Mouse (Mus musculus) fat pad, adult 2 months (tissue): ENCODE measurements around the gene Sec14l1.

Experiments used
- DNase-seq: peaks from one replicate; pipeline ENCODE4 v3.0.0-alpha.2; 2011; ENCODE audit warnings: low read depth, low spot score; ENCODE audit errors: extremely low read depth

Gene Sec14l1

GRCm38 (mm10) chr11:117127250-117127837, 12.4 kb downstream of the Sec14l1 start:
- DNase-seq = no peak

GRCm38 (mm10) chr11:117127931-117128548, 13.1 kb downstream of the Sec14l1 start:
- DNase-seq = no peak

GRCm38 (mm10) chr11:117129473-117129872, 14.5 kb downstream of the Sec14l1 start:
- no peak for DNase-seq

GRCm38 (mm10) chr11:117130068-117130467, 15.1 kb downstream of the Sec14l1 start:
- no peak for DNase-seq

- DNase-seq = no peak
These were observed 15.9 kb downstream of the Sec14l1 start for GRCm38 (mm10) chr11:117130888-117131287.

GRCm38 (mm10) chr11:117131450-117131849, 16.5 kb downstream of the Sec14l1 start:
- no peak for DNase-seq

GRCm38 (mm10) chr11:117134776-117135387, 19.9 kb downstream of the Sec14l1 start:
- no peak for DNase-seq

GRCm38 (mm10) chr11:117135457-117136290, 20.7 kb downstream of the Sec14l1 start:
- DNase-seq = no peak

- DNase-seq = no peak
These were observed 21.9 kb downstream of the Sec14l1 start for GRCm38 (mm10) chr11:117136880-117137279.

GRCm38 (mm10) chr11:117138213-117138761, 23.3 kb downstream of the Sec14l1 start:
- DNase-seq = no peak

GRCm38 (mm10) chr11:117138795-117139463, 24.0 kb downstream of the Sec14l1 start:
- no peak for DNase-seq

GRCm38 (mm10) chr11:117141376-117142001, 26.5 kb downstream of the Sec14l1 start:
- DNase-seq = no peak

GRCm38 (mm10) chr11:117142507-117142906, 27.5 kb downstream of the Sec14l1 start:
- DNase-seq = no peak

- no peak for DNase-seq
These were observed 30.6 kb downstream of the Sec14l1 start for GRCm38 (mm10) chr11:117145451-117146117.

- DNase-seq = no peak
These were observed 31.1 kb downstream of the Sec14l1 start for GRCm38 (mm10) chr11:117146118-117146506.

GRCm38 (mm10) chr11:117146776-117147536, 32.0 kb downstream of the Sec14l1 start:
- no peak for DNase-seq

GRCm38 (mm10) chr11:117148893-117149685, 34.1 kb downstream of the Sec14l1 start:
- no peak for DNase-seq

GRCm38 (mm10) chr11:117150467-117150966, 35.5 kb downstream of the Sec14l1 start:
- DNase-seq = no peak
